Mouse (Mus musculus): Measurements from ENCODE around the gene Tsnax.

Tsnax gene

DNA sequence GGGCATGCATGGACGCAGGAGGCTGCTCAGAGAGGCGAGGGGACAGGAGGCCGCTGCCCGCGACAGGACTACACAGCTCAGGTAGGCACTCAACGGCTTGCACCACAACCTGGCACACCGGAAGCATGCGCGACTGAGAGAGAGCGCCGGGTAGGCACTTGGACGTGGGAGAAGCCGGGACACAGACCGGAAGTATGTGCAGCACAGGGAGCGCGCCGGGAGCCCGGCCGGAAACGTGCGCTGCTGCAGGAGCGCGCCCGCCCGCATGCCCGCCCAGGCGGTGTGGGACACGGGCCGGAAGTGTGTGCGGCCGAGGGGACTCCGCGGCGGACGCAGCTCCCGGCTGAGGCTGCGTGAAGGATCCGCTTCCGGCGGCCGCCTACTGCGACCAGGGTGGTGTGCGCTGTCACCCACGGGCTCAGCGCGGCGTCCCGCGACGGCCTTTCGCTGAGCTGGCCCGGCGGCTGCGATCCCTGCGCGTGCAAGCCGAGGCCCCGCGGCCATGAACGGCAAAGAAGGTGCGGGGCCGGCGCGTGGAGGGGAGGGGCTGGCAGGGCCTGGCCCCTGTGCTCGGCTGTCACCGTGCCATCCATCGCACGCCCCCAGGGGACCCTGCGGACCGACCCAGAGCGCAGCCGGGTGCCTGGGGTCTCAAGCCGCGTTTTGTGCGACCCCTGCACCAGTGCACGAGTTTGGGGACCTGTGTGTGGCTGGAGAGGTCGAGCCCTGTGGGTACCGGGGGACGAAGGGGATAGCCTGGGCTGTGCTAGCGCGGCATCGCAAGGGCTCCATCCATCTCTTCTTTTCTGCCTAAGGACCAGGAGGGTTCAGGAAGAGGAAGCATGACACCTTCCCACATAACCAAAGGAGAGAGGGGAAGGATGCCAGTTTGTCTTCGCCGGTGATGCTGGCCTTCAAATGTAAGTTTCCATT, at the start of gene Tsnax:
Tsnax (plus strand) TSS at position 303 of the 933 bp plus-strand sequence.
- DNase-seq (ENCODE audit: low read depth) = peak; percentile 51

DNA sequence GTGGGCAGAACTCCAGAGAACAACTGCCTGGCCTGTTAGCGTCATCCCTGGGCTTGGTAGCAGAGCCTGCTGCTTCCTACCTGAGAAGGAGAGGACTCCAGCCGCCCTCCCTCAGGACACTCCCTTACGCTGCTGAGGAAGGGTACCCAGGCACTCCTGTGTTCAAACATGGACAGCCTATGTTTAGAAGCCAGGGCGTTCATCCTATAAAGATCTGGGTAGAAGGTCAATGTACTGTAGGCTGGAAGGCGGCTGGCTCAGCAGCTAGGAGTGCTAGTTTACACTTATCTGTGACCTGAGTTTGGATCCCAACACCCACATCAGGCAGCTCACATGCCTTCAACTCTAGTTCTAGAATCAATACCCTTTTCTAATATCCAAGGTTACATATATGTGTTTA, 49.6 kb upstream of the Tsnax start:
- DNase-seq (ENCODE audit: low read depth) = no peak

DNA sequence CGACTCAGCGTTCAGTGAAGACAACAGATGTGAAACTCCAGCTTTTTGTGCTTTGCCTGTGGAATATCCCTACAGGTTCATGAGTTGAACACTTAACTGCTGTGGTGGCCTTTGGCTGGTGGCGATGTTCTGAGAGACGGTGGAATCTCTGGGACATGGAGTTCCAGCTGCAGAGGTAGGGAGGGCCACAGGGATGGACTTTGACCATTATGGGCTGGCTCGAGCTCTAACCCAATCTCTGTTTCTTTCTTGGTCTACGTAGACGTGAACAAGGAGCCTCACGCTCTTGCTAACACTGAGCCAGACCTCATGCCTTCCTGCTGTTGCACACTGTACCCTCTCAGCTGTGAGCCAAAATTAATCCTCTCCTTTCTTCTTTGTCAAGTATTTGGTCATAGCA, 47.8 kb upstream of the Tsnax start:
- DNase-seq (ENCODE audit: low read depth) = no peak

DNA sequence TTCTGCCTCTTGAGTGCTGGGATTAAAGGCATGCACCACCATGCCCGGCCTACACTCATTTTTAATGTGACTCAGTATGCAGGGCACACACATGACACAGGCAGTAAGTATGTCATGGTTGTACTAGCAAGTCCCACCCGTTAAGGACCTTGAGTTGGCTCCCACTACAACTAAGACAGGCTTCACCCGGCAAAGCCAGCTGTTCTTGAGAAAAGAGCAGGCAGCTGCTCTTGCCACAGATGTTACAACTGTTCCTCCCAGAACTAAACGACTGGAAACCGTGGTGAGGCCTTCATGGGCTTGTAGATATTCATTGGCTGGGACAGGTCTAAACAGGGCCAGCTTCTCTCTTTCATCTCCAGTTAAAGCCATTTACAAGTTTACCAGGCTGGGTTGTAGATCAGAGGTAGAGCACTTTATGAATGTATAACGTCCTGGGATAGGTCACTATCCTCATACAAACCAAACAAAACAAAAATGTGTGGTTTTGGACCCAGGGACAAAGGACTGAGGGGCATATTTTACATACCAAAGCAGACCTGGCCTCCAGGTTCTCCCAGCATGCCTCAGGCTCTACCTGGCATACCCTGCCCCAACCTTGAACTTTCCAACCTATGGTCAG, 42.4 kb upstream of the Tsnax start:
- no peak for DNase-seq (ENCODE audit: low read depth)

DNA sequence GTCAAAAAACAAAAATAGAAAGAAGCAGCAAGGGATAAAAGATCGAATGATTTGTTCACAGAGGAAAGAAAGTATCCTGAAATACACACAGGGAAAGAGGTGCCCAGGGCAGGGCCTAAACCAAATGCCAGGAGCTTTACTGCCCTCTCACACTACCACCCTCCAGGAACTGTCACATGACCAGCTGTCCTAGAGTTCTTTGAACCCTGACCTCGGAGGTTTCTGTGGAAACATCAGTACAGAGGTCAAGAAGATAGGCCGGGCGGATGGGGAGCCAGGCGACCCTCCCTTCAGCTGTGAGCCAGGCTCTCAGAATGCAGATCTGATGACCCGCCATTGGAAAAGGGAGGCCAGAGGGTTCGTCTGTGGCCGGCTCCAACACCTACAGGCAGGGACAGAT, 39.6 kb upstream of the Tsnax start:
- DNase-seq (ENCODE audit: low read depth) = no peak

DNA sequence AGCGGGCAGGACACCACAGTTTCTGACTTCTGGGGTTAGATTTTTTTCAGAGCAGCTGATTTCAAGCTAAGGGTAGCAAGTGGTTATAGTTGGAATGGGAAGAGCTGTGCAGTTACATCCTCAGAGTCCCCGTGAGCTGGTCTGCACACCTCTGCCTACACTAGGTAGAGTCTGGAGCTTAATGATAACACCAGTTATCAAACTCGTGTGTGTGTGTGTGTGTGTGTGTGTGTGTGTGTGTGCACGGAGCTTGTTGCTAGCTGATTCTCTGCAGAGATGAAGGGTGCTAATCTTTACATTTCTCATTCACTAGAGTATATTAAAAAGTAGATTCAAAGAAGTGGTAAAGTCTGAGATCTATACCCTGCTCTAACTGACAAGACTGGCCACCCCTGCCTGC, 38.5 kb upstream of the Tsnax start:
- no peak for DNase-seq (ENCODE audit: low read depth)

DNA sequence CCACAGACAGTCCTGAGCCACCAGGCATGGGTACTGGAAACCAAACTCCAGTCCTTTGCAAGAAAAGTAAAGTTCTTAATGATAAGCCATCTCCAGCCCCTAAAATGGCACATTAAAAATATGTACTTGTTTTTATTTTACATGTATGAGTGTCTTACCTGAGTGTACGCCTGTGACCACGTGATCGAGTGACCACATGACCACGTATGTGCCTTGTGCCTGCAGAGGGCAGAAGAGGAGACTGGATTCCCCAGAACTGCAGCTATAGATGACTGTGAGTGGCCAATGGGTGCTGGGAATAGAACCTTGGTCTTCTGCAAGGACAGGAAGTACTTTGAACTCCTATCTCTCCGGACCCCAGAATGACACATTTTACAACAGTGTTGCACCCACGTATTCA, 36.6 kb upstream of the Tsnax start:
- DNase-seq (ENCODE audit: low read depth) = no peak

DNA sequence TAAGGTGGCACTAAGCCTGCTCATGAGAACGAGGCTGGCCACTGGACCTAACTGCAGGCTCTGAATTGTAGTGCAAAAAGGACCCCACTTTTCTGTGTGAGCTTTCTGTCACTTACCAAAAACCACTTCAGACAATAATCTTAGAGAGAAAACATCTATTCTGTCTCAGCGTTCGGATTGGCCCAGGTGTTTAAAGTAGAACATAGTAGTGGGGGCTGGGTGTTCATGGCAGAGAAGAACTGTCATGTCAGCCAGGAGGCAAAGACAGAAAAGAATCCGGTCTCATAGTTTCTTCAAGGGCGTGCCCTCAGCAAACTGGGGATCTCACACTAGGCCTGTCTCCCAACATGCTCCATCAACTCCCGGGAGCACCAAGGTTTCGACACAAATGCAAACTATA, 34.8 kb upstream of the Tsnax start:
- no peak for DNase-seq (ENCODE audit: low read depth)

DNA sequence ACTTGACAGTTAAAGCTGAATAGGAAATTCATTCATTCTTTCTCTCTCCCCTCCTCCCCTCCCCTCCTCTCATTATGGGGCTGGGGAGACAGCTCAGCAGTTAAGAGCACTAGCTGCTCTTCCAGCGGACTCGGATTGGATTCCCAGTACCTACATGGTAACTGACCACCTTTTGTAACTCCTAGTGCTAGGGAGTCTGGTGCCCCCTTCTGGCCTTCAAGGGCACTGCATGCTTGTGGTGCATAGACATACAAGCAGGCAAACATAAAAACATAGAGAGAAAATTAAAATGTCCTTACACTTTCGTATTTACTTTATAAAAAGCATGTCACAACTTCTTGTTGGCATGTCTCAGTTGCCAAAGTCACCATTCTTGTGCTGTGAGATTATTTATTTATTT, 32.8 kb upstream of the Tsnax start:
- no peak for DNase-seq (ENCODE audit: low read depth)

DNA sequence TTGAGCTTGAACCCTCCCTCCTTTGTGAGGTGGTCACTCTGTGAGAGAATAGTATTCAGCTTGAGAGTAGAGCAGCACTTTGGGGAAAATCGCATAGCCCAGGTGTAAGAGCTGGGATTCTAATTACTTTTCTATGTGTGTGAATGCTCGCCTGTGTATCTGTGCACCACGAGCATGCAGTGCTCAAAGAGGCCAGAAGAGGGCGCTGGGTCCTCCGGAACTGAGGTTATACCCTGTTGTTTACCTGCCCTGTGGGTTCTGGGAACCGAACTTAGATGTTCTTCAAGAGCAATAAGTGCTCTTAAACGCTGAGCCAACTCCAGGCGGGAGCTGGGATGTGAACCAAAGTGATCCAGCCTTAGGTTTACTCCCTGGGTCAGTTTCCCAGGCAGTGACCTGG, 32.0 kb upstream of the Tsnax start:
- no peak for DNase-seq (ENCODE audit: low read depth)

DNA sequence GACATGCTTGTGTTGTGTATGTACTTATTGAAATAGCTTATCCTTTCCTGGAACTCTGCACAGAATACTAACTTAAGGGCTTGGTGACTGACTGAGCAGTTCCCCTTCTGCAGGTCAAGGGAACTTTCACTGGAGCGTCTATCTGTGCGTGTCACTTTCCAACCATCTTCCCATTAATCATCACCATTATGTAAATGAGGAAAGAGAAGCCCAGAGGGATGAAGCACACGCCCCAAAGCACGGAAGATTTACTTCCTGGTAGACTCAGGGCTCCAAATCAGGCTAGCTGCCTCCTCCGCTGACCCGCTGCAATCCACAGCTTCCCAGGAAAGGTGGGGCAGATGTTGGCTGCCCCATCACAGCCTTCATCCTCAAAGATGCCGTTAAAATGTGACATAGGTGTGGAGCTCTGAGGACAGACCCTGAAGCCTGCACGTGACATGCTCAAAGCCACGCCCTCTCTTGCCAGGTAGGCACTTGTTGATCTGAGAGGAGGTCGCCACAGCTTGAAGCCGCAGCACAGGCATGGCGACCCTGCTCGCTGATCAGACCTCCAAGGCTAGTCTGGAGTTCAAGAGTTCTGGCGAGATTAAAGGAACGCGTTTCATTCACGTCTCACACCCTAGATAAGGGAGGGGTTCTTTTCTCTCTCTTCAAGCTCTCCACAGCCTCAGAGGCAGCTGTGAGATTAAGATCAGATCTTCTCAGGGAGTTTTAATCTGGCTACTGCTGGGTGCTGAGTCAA, 21.7 kb upstream of the Tsnax start:
- no peak for DNase-seq (ENCODE audit: low read depth)

DNA sequence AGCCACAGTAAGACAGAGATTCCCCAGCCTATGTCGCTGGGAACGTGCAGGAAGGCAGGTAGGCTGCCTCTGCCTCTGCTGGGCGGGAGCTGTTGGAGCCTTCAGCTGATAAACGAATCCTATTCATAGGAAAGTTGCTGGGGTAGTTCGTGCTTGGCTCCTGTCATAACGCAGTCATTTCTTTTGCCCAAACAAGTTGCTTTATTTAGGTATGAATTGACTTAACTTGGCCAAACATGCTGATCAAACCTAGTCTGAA, 21.2 kb upstream of the Tsnax start:
- no peak for DNase-seq (ENCODE audit: low read depth)

DNA sequence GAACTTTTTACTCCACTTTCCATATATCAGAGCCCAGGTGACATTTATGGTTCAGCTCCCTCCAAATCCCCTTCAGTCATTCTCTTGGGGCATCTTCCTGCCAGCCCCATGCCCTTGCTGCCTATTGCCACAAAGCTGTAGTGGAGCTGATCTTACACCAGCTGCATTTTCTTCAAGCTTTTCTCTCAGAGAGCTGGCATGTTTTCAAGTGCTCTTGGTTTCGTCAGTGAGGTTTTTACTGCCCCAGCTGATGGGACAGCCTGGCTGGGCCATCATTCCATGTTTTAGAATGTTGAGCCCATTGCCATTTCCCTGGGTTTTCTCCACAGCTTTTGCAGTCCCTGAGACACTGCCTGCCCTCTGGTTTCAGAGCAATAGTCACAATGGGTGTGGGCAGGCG, 17.0 kb upstream of the Tsnax start:
- no peak for DNase-seq (ENCODE audit: low read depth)

DNA sequence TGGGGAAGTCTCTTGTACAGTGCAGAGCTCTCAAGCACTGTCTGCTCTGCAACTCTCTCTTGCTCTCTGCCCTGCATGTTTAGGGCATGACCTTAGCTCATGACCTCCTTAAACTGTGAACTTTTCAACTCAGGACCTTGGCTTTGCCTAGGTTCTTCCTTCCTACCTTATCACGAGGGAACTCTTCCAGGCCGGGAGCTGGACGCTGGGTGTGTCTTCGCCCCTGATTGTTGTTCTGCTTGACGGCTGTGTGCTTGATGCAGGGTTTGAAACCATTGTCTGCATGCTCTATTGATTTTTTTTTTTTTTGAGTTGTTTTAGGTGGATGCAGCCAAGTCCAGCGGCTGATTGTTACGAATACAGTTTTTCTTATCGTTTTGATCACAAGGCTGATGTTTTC, 11.3 kb downstream of the Tsnax start:
- no peak for DNase-seq (ENCODE audit: low read depth)

DNA sequence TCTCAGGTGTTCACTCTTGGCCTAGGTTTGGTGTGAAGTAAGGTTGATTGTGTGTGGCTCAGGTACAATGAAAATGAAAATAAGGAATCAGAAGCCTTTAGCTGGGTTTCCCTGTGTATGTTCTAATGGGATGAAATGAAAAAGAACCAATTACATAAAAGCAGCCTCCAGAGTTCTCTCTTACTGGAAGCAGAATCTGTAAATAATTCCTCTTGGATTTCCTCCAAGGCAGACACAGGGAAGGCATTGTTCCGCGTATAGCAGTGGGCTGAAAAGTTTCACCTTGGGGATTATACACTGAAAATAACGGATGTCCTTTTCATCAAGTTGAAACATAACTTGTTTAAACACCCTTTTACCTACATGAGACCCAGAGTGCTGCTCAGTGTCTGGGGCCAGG, 14.4 kb downstream of the Tsnax start:
- DNase-seq (ENCODE audit: low read depth) = no peak

DNA sequence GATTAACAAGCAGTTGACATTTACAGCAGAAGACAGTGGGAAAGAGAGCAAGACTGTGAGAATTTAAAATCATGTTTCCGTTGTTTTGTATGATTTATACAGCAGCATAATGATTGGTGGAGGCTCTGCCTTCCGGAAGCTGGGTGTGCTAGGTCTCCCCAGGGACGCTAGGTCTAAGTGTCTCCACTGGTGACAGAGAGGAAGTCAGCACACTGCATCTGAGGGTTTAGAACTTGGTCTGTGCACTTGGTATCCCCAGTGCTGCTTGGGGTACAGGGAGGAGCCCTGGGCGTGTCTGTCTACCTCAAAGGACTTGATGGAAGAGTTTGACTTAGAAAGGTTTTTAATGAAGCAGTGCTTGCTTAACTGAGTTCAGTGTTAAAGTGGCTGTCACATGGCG, 16.0 kb downstream of the Tsnax start:
- DNase-seq (ENCODE audit: low read depth) = no peak

DNA sequence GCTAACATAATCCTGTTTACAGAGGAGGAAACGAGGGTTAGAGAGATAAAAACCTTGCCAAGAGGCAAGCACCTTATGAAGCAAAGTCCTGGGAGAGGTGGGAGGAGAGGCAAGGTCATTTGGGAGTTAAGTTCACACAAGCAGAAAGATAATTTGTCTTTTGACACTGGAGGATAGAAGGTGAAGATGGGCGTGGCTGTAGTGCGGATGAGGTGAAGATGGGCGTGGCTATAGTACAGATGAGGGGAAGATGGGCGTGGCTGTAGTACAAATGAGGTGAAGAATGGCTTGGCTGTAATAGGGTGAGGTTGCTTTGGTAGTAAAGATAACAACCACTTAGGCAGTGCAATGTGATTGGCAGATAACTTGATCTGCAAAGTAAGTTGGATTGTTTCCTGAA, 18.5 kb downstream of the Tsnax start:
- DNase-seq (ENCODE audit: low read depth) = no peak

DNA sequence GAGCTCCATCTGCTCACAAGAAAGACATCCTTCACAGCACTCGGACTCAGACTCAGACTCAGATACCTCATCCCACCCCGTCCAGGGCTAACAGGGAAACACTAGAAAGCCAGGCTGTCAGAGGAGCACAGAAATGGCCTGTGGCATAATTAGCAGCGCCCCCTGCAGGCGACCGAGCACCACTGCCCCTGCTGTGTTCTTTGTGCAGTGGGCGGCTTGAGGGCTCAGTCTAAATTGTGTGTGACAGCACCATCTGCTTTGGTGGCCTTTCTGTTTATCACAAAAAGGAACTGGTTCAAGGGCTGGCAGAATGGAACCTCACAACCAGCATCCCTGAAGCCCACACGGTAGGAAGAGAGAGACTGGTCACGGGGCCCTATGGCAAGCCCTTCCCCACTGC, 21.9 kb downstream of the Tsnax start:
- no peak for DNase-seq (ENCODE audit: low read depth)

DNA sequence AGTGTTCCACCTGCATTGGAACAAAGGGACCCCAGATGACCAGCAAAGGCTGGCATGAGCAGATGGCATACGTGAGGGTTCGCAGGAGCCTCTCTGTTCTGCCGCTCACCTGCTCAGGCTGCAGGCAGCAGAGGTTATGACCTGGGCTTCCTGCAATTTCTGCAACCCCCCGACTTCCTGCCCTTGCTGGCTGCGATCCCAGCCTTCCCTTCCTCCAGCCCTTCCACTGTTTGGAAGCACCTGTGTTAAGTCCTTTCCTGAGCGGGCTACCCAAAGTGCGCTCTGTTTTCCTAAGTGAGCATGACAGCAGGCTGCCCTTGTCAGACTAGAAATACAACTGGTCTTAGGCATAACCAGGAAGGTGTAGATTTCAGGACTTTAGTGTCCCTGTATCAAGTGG, 24.3 kb downstream of the Tsnax start:
- DNase-seq (ENCODE audit: low read depth) = no peak

DNA sequence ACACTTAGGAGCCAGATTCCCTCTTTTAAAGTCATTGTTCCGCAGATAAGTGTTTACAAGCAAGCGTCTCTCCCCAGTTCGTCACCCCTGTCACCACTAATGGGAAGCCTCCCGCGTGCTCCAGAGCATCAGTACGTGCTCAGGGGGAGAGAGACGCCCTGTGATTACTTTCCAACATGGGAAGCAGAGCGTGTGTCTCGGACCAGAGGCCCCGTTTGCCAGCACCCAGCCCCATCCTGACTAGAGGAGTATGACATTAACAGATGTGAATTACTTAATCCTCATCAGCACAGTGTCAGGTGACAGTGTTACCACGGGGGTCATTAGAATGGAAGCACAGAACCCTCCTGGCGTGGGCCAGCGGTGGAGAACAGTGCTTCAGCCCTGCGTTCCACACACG, 25.9 kb downstream of the Tsnax start:
- no peak for DNase-seq (ENCODE audit: low read depth)

DNA sequence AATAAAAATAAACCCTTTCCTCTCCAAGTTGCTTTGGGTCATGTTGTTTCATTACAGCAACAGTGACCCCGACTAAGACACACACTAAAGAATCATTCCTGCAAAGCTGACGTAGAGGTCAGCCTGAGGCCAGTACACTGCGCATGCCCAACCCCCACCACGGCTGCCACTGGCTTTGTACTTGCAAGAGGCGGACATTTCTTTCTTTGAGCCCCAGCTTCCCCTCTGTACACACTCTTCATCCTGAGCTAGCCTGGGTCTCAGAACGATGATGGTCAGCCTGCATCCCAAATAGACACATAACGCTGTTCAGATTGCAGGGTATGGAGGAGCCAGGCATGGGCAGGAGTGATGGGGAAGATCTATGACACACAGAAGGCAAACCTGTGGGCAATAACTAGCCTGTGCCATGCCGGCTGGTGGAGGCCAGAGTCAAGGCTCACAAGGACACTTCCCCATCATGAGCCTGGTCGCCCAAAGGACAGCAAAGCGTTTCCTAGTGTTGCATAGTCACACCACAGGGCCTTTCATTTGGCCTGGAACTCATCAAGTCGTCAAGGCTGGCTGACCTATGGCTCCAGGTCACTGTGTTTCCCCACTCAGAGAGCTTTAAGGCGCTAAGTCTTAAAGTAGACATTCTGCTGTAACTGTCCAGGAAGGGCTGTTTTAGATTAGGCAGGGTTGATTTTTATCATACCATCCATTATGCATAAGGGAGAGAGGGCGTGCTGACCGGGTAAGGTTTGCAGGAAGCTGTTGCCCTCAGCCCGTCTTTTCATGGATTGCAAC, 28.0 kb downstream of the Tsnax start:
- DNase-seq (ENCODE audit: low read depth) = no peak

DNA sequence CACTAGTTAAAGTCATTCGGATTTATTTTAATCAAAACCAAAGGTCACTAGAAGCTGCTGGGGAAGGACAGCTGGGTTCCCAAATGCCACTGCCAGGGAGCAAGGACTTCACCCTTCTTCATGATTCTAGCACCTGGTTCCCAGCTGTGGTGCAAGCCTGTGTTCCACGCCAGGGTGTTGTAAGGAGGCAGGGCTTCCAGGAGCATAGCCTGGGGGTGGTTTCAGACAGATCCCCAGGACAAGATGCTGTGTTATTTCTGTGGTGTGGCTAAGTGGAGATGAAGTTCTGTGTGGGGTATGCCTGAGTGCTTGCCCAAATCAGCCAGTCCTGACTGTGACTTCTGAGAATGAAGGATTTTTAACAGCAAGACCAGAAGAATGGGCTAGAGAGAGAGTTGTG, 28.7 kb downstream of the Tsnax start:
- DNase-seq (ENCODE audit: low read depth) = no peak

DNA sequence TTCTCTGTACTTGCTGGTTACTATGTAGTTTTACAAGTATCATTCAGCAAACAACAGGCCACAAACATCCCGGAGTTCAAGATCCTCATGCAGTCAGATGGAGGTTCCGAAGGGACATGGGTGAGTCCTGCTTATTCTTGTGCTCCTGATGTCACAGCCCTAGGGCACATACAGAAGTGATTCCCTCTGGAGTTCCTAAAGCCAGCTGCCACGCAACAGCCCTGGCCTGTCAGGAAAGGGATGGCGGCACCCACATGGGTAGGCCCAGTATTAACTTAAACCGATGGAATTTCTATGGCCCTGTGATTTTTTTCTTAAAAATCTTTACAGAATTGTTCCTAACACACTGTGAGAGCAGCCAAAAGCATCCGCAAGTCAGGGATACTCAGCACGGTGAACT, 30.6 kb downstream of the Tsnax start:
- no peak for DNase-seq (ENCODE audit: low read depth)
